In genomic region chr5:120522649-120523048, GRCm38 (mm10) we compare ENCODE assay signal across 9 mouse cellular contexts. TPM values are rescaled to one million over a fixed set of nuclear protein-coding genes. Genes with fewer than 3 reads are reported as not detected.
DNase-seq lines count a peak whose midpoint lies in the region; ATAC-seq and TF ChIP-seq lines count a peak whose summit lies in the region.
"Had no signal": no experiment of that assay in that cellular context is flagged by ENCODE, and none has a peak within 500 bp of the region (broad histone marks: within the 10 kb centered on the region; RNA-seq: fewer than 3 reads in every experiment).

No protein-coding gene starts in this region.

- no peak for TF ChIP-seq POLR2A in liver, adult 2 months (IDR thresholded peaks at IDR 0.05; ENCODE audit: extremely low read depth, insufficient read depth, low read length)

- no peak overlapping the region for H3K9ac ChIP-seq in liver, adult 2 months (ENCODE audit: low read depth, low read length)
- H3K9ac ChIP-seq in liver, embryonic 12.5 days, result no peak overlapping the region
- H3K9ac ChIP-seq in liver, embryonic 14.5 days (replicated peaks), result no peak overlapping the region
- H3K9ac ChIP-seq: lung, embryonic 15.5 days had no signal

- H3K4me3 ChIP-seq in liver, adult 2 months (ENCODE audit: insufficient read depth, low read depth, low read length), result no peak overlapping the region
- no peak overlapping the region for H3K4me3 ChIP-seq in liver, embryonic 12.5 days
- no peak overlapping the region for H3K4me3 ChIP-seq in liver, embryonic 14.5 days (ENCODE audit: insufficient read depth in 1 of 2, low read depth in 2 of 2, low read length in 2 of 2)
- H3K4me3 ChIP-seq: lung, embryonic 15.5 days had no signal

- peaks cover 4% of the 10 kb centered on the region for H3K79me2 ChIP-seq in liver, adult 2 months (ENCODE audit: control insufficient read depth, insufficient read depth, low read length)

- no peak for DNase-seq in liver, adult 2 months (ENCODE audit: extremely low read depth, low read depth, low spot score)
- DNase-seq in adipocyte (ENCODE audit: low spot score), result peak; percentile 53
- peak in 2 of 3 experiments; percentile 22 to 30 for DNase-seq in liver, embryonic 14.5 days (ENCODE audit: low read depth in 3 of 3, low spot score in 3 of 3)
- peak; percentile 62 for DNase-seq in thymus, postnatal 14 days
- no peak for DNase-seq in frontal cortex, postnatal 10 days (ENCODE audit: low spot score in 2 of 2)
- no peak for DNase-seq in gastrocnemius, postnatal 4 days (ENCODE audit: low spot score in 2 of 2)

- ATAC-seq in liver, embryonic 12.5 days, result no peak
- no peak for ATAC-seq in liver, embryonic 14.5 days (ENCODE audit: insufficient read depth)

- H3K36me3 ChIP-seq in liver, adult 2 months (ENCODE audit: control insufficient read depth, insufficient read depth, low read length), result peaks cover 49% of the 10 kb centered on the region
- peaks cover 32% of the 10 kb centered on the region for H3K36me3 ChIP-seq in liver, embryonic 12.5 days
- no peaks in the 10 kb centered on the region for H3K36me3 ChIP-seq in liver, embryonic 14.5 days (replicated peaks; ENCODE audit: control insufficient read depth, insufficient read depth, low read depth)

- WGBS in liver, adult 2 months, result 81% methylated on average over 3 of the region's 3 CpGs
- WGBS in liver, embryonic 12.5 days (ENCODE audit: insufficient replicate concordance), result 64% methylated on average over 3 of the region's 3 CpGs
- 71% methylated on average over 3 of the region's 3 CpGs for WGBS in liver, embryonic 14.5 days (ENCODE audit: insufficient replicate concordance)

- H3K27me3 ChIP-seq in liver, adult 2 months (ENCODE audit: control insufficient read depth, insufficient read depth, low read length), result no peaks in the 10 kb centered on the region
- no peaks in the 10 kb centered on the region for H3K27me3 ChIP-seq in liver, embryonic 12.5 days (replicated peaks)
- H3K27me3 ChIP-seq in liver, embryonic 14.5 days (ENCODE audit: control insufficient read depth, insufficient read depth, low read length), result no peaks in the 10 kb centered on the region
- H3K27me3 ChIP-seq: lung, embryonic 15.5 days had no signal

- TF ChIP-seq CTCF in liver, adult 2 months (IDR thresholded peaks at IDR 0.05; ENCODE audit: low read depth, low read length), result peak; percentile 87
- TF ChIP-seq CTCF in liver, embryonic 14.5 days (IDR thresholded peaks at IDR 0.05; ENCODE audit: low read depth), result peak; percentile 84

- no peak for TF ChIP-seq EP300 in liver, embryonic 14.5 days (IDR thresholded peaks at IDR 0.05; ENCODE audit: low read depth)

- no peaks in the 10 kb centered on the region for H3K9me3 ChIP-seq in liver, embryonic 12.5 days (replicated peaks)
- H3K9me3 ChIP-seq in liver, embryonic 14.5 days (ENCODE audit: control insufficient read depth, low read length), result no peaks in the 10 kb centered on the region
- H3K9me3 ChIP-seq: lung, embryonic 15.5 days had no signal

- H3K4me1 ChIP-seq in liver, adult 2 months (ENCODE audit: control insufficient read depth, insufficient read depth, low read length), result peaks cover 3% of the 10 kb centered on the region
- peaks cover 34% of the 10 kb centered on the region for H3K4me1 ChIP-seq in liver, embryonic 12.5 days
- peaks cover 6% of the 10 kb centered on the region in 2 experiments for H3K4me1 ChIP-seq in liver, embryonic 14.5 days (replicated peaks; ENCODE audit: control insufficient read depth in 2 of 2, insufficient read depth in 2 of 2, low read length in 1 of 2)
- H3K4me1 ChIP-seq: lung, embryonic 15.5 days had no signal

- H3K27ac ChIP-seq in liver, adult 2 months (replicated peaks; ENCODE audit: insufficient read depth, low read depth, low read length), result no peak overlapping the region
- H3K27ac ChIP-seq in liver, embryonic 12.5 days, result no peak overlapping the region
- no peak overlapping the region for H3K27ac ChIP-seq in liver, embryonic 14.5 days
- H3K27ac ChIP-seq: lung, embryonic 15.5 days had no signal

- H3K4me2 ChIP-seq in liver, embryonic 12.5 days, result no peak overlapping the region
- H3K4me2 ChIP-seq in liver, embryonic 14.5 days (ENCODE audit: low read depth), result no peak overlapping the region
- H3K4me2 ChIP-seq: lung, embryonic 15.5 days had no signal

RNA-seq across cellular contexts. Expression of gene Slc8b1, which starts 11.7 kb away (rescaled TPM):
- 40.6 and 78.9 TPM in 2 replicates for total RNA-seq in liver, adult 2 months (2014; rRNA removed)
- polyA plus RNA-seq in liver, adult 2 months (2012; rRNA removed), result 47.6 and 52.4 TPM in 2 replicates
- polyA plus RNA-seq in liver, embryonic 12.5 days (2016; fragmentation: Nextera tagmentation; extraction: Ambion mirVana), result 4.2 and 6.0 TPM in 2 replicates
- polyA plus RNA-seq in liver, embryonic 14.5 days (2012; rRNA removed), result 5.2 TPM in 2 replicates
- 1.4 and 2.6 TPM in 2 replicates for polyA plus RNA-seq in liver, embryonic 14.5 days (2014; fragmentation: Nextera tagmentation; extraction: Ambion mirVana)
- 10 to 100 TPM; 22.7 to 30.9 TPM for total RNA-seq in gastrocnemius, postnatal 4 days (2021)

RNA-seq across cellular contexts. Expression of gene Plbd2, which starts 19.2 kb away (rescaled TPM):
- 18.1 and 28.9 TPM in 2 replicates for total RNA-seq in liver, adult 2 months (2014; rRNA removed)
- polyA plus RNA-seq in liver, adult 2 months (2012; rRNA removed), result 41.9 and 42.0 TPM in 2 replicates
- polyA plus RNA-seq in liver, embryonic 12.5 days (2016; fragmentation: Nextera tagmentation; extraction: Ambion mirVana), result 23.2 and 27.4 TPM in 2 replicates
- polyA plus RNA-seq in liver, embryonic 14.5 days (2012; rRNA removed), result 4.3 TPM in 2 replicates
- 10.3 and 12.3 TPM in 2 replicates for polyA plus RNA-seq in liver, embryonic 14.5 days (2014; fragmentation: Nextera tagmentation; extraction: Ambion mirVana)
- total RNA-seq in gastrocnemius, postnatal 4 days (2021), result 10 to 100 TPM; 43.7 to 49.7 TPM

RNA-seq across cellular contexts. Expression of gene Sds, which starts 46.3 kb away (rescaled TPM):
- total RNA-seq in liver, adult 2 months (2014; rRNA removed), result 410 and 645 TPM in 2 replicates
- polyA plus RNA-seq in liver, adult 2 months (2012; rRNA removed), result 648 and 709 TPM in 2 replicates
- not detected in 2 replicates for polyA plus RNA-seq in liver, embryonic 12.5 days (2016; fragmentation: Nextera tagmentation; extraction: Ambion mirVana)
- polyA plus RNA-seq in liver, embryonic 14.5 days (2012; rRNA removed), result 0.13 and 0.61 TPM in 2 replicates
- polyA plus RNA-seq in liver, embryonic 14.5 days (2014; fragmentation: Nextera tagmentation; extraction: Ambion mirVana), result 0.15 and 0.22 TPM in 2 replicates
- not detected for total RNA-seq in gastrocnemius, postnatal 4 days (2021)
- total RNA-seq: heart, postnatal 10 days had no signal
- polyA plus RNA-seq: lung, embryonic 15.5 days had no signal

RNA-seq across cellular contexts. Expression of gene Sdsl, which starts 50.0 kb away (rescaled TPM):
- 11.7 and 23.2 TPM in 2 replicates for total RNA-seq in liver, adult 2 months (2014; rRNA removed)
- 18.6 and 25.9 TPM in 2 replicates for polyA plus RNA-seq in liver, adult 2 months (2012; rRNA removed)
- 1.1 TPM in 2 replicates for polyA plus RNA-seq in liver, embryonic 12.5 days (2016; fragmentation: Nextera tagmentation; extraction: Ambion mirVana)
- 0.78 and 0.93 TPM in 2 replicates for polyA plus RNA-seq in liver, embryonic 14.5 days (2012; rRNA removed)
- 1.2 and 2.0 TPM in 2 replicates for polyA plus RNA-seq in liver, embryonic 14.5 days (2014; fragmentation: Nextera tagmentation; extraction: Ambion mirVana)
- under 1 TPM; 0.32 to 0.73 TPM for total RNA-seq in gastrocnemius, postnatal 4 days (2021)

Comparison
In these comparisons a context has a peak if more than half of its experiments do, and no peak if none do; other contexts are left out.
1. DNase-seq: peak in adipocyte (single experiment), liver, embryonic 14.5 days (2 of 3) and thymus, postnatal 14 days (single experiment); none in liver, adult 2 months (single experiment), frontal cortex, postnatal 10 days (0 of 2) and gastrocnemius, postnatal 4 days (0 of 2).
2. RNA of gene Sds, which starts 46.3 kb away (polyA plus RNA-seq): 648 to 709 TPM in liver, adult 2 months; 0.13 to 0.61 TPM in liver, embryonic 14.5 days and not detected in liver, embryonic 12.5 days; every median in the first group is over 100 times any median in the second.